Mouse (Mus musculus) bone marrow macrophage, adult 2 months (primary cell): ENCODE results near the gene Hoxc12. TPM values are rescaled to one million over a fixed set of nuclear protein-coding genes. Genes with fewer than 3 reads are reported as not detected.

Source experiments
- H3K27ac ChIP-seq: 2 replicates; pipeline ENCODE4 v1.5.1; 2012; ENCODE audit warnings: low read depth, low read length; ENCODE audit not compliant: insufficient read depth
- H3K4me1 ChIP-seq: 2 replicates; pipeline ENCODE4 v1.6.1; 2012; ENCODE audit warnings: low read length; ENCODE audit not compliant: control insufficient read depth, insufficient read depth
- H3K4me3 ChIP-seq: 2 replicates; pipeline ENCODE4 v1.5.1; 2012; ENCODE audit warnings: mild to moderate bottlenecking, low read length, moderate library complexity; ENCODE audit not compliant: insufficient read depth
- CTCF ChIP-seq: IDR thresholded peaks from 2 replicates; pipeline ENCODE4 v1.5.1; 2012; ENCODE audit warnings: low read depth, mild to moderate bottlenecking, low read length, moderate library complexity
- POLR2A ChIP-seq: IDR thresholded peaks from 2 replicates; pipeline ENCODE4 v1.6.1; 2012; ENCODE audit warnings: mild to moderate bottlenecking, low read depth, low read length, borderline replicate concordance
- polyA plus RNA-seq: library from polyadenylated mRNA; stranded (reverse); fragments of >200 nt; gene quantifications from 2 replicates; pipeline ENCODE4 v1.2.4, GENCODE M21; 2012; ENCODE audit not compliant: missing spikeins, insufficient read depth, insufficient read length

Hoxc12 gene
- polyA plus RNA-seq, 1 experiment = not detected

GRCm38 (mm10) chr15:102980352-102980751 lies 43.8 kb downstream of the Hoxc12 start:
- H3K4me3 ChIP-seq = no peak overlapping the region
- no peak overlapping the region for H3K27ac ChIP-seq
- no peaks in the 10 kb centered on the region for H3K4me1 ChIP-seq
- TF ChIP-seq CTCF (no peak), POLR2A (no peak)

- H3K27ac ChIP-seq = no peak overlapping the region
- TF ChIP-seq POLR2A (no peak), CTCF (no peak)
- no peaks in the 10 kb centered on the region for H3K4me1 ChIP-seq
- no peak overlapping the region for H3K4me3 ChIP-seq
These were observed 44.4 kb downstream of the Hoxc12 start for GRCm38 (mm10) chr15:102980912-102981311.

DNA sequence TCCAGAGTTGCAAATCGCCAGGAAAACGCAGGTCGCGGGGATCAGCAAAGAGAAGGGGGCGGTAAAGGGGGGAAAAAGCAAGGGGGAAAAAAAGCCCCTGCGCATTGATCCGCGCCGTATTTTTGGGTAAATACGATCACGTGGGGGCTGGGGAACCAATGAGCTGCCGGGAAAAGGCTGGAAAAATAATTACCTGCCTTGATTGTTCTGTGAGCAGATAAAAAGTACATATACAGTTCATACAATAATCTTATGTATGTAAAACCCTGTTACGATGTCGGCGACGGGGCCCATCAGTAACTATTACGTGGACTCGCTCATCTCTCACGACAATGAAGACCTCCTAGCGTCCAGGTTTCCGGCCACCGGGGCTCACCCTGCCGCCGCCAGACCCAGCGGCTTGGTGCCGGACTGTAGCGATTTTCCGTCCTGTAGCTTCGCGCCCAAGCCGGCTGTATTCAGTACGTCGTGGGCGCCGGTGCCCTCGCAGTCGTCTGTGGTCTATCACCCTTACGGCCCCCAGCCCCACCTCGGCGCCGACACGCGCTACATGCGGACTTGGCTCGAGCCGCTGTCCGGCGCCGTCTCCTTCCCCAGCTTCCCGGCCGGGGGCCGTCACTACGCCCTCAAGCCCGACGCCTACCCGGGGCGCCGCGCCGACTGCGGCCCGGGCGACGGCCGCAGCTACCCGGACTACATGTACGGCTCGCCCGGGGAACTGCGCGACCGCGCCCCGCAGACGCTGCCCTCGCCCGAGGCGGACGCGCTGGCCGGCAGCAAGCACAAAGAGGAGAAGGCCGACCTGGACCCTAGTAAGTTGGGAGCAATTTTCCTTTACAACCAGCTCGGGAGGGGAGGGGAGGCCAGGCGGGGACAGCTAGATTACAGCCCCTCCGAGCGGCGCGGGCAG lies 45.1 kb downstream of the Hoxc12 start:
- Histone ChIP-seq H3K4me1 (no peaks in the 10 kb centered on the region), H3K27ac (no peak overlapping the region), H3K4me3 (no peak overlapping the region)
- TF ChIP-seq CTCF (no peak), POLR2A (no peak)

DNA sequence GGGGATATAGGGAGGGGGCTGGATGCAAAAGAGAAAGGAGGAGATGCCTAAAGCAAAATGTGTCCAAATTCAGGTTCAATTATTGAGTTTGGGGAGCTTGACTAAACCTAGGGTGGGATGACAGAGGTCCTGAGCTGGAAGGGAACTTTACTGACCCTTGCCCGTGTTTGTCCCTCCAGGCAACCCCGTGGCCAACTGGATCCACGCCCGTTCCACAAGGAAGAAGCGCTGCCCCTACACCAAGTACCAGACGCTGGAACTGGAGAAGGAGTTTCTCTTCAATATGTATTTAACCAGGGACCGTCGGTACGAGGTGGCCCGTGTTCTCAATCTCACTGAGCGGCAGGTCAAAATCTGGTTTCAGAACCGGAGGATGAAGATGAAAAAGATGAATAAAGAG lies 47.2 kb downstream of the Hoxc12 start:
- Histone ChIP-seq H3K4me1 (no peaks in the 10 kb centered on the region), H3K27ac (no peak overlapping the region), H3K4me3 (no peak overlapping the region)
- TF ChIP-seq POLR2A (no peak), CTCF (no peak)

DNA sequence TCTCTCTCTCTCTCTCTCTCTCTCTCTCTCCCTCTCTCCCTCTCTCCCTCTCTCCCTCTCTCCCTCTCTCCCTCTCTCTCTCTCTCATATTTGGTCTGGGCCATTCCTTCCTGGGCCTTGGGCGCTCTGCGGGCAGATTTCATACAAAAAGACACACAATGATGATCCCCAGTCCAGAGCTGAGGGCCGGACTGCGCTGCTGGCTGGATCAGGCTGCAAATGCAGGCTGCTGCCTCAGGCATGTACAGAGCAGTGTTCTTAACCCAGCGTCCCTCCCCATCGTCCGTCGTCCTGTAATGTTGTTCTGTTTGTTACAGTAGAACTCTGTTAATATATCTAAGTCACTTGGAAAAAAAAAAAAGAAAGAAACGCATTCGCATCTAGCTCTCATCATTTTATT lies 48.0 kb downstream of the Hoxc12 start:
- no peaks in the 10 kb centered on the region for H3K4me1 ChIP-seq
- H3K27ac ChIP-seq = no peak overlapping the region
- TF ChIP-seq POLR2A = no peak
- no peak for TF ChIP-seq CTCF
- no peak overlapping the region for H3K4me3 ChIP-seq

GRCm38 (mm10) chr15:102984925-102985324 lies 48.4 kb downstream of the Hoxc12 start:
- no peaks in the 10 kb centered on the region for H3K4me1 ChIP-seq
- TF ChIP-seq CTCF = no peak
- TF ChIP-seq POLR2A = no peak

DNA sequence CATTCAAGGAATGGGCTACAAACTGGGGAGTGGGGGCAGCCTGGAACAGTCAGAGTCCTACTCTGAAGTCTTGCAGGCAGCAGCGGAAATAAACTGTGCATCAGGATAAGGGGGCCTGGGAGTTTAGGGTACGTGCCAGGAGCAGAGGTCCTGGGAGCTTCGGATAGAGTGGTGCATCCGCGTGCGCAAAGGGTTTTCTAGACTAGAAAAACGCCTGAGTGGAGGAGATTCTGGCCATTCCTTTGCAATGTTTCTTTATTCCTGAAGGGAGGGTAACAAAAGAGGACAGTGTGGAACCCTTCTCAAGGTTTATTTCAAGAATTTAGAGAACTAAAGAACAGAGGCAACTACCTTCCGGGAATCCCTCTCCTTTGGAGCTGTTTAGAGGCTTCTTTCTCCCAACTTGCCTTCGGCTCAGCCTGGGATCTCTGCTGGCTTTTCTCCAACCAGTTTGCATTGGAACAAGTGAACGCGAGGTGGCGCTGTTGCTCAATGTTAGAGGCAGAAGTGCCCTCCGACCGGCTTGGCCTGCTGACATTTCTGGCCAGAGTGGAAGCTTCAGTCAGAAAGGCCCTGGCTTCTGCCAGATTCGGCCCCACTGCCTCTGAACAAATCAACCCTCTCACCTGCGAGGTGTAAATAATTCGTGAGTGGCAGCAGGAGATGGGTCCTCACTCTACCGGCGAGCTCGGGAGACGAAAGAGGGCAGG lies 50.7 kb downstream of the Hoxc12 start:
- TF ChIP-seq POLR2A (no peak), CTCF (peak; percentile 83)
- H3K27ac ChIP-seq = no peak overlapping the region
- no peak overlapping the region for H3K4me3 ChIP-seq
- no peaks in the 10 kb centered on the region for H3K4me1 ChIP-seq

More at GRCm38 (mm10) chr15:102984925-102985324, 48.4 kb downstream of the Hoxc12 start:
- no peak overlapping the region for H3K4me3 ChIP-seq
- H3K27ac ChIP-seq = no peak overlapping the region

GRCm38 (mm10) chr15:102988078-102988477 lies 51.5 kb downstream of the Hoxc12 start:
- no peak overlapping the region for H3K27ac ChIP-seq
- no peak overlapping the region for H3K4me3 ChIP-seq
- TF ChIP-seq CTCF (no peak), POLR2A (no peak)
- H3K4me1 ChIP-seq = no peaks in the 10 kb centered on the region

Other genes with a start within 250 kb of the Hoxc12 start
- gene Calcoco1, start 214.6 kb upstream of the Hoxc12 start, polyA plus RNA-seq = 71.0 and 72.9 TPM in 2 replicates
- gene Hoxc13, start 15.7 kb upstream of the Hoxc12 start, polyA plus RNA-seq = not detected in 2 replicates
- gene Hoxc11, start 17.7 kb downstream of the Hoxc12 start, polyA plus RNA-seq = not detected in 2 replicates
- 0.28 TPM in 1 of 2 replicates, not detected in the other for gene Hoxc10, start 30.0 kb downstream of the Hoxc12 start, polyA plus RNA-seq
- gene Hoxc5, start 30.7 kb downstream of the Hoxc12 start, polyA plus RNA-seq = not detected in 2 replicates
- not detected in 2 replicates for gene Hoxc9, start 39.7 kb downstream of the Hoxc12 start, polyA plus RNA-seq
- gene Hoxc8, start 53.9 kb downstream of the Hoxc12 start, polyA plus RNA-seq = not detected in 2 replicates
- not detected in 2 replicates for gene Hoxc6, start 61.5 kb downstream of the Hoxc12 start, polyA plus RNA-seq
- gene Hoxc4, start 82.2 kb downstream of the Hoxc12 start, polyA plus RNA-seq = 0.27 TPM in 1 of 2 replicates, not detected in the other
- gene Smug1, start 230.3 kb downstream of the Hoxc12 start, polyA plus RNA-seq = 6.7 and 7.4 TPM in 2 replicates